Mouse (Mus musculus) adrenal gland, postnatal 10 days (tissue): ENCODE measurements around the gene Hist1h2ba. TPM values are rescaled to one million over a fixed set of nuclear protein-coding genes. Genes with fewer than 3 reads are reported as not detected.

Experiments
- DNase-seq: peaks from one replicate; pipeline ENCODE4 v3.0.0; 2021; ENCODE audit warnings: mixed read lengths
- microRNA-seq: library from miRNA; unstranded; fragments of <30 nt; microRNA quantifications from one replicate; pipeline ENCODE4 v1.2.0, GENCODE M21; 2021
- total RNA-seq, 2 experiments: library from RNA; stranded (reverse); gene quantifications; 2 replicates each; pipeline ENCODE4 v1.2.3; 2021

The Hist1h2ba gene
- total RNA-seq, 2 experiments from 2014 or later = not detected

DNA sequence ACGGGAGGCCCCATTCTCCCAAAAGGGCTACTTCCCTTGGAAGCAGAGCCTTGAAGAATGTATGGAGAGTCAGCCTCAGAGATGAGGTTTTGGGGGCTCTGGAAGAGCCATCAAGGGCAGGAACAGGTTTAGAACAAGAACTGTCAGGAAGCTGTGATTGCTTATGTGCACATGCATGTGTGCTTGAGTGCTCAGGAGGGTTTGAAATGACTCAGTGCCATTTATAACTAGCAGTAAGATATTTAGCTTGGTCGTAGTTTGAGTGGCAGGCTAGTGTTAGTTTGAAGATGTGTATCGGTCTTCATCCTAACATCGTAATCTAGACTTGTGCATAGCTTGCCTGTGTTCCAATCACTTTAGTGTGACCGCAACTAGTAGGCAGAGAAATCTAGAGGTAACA, 27.1 kb downstream of the Hist1h2ba start:
- no peak for DNase-seq

DNA sequence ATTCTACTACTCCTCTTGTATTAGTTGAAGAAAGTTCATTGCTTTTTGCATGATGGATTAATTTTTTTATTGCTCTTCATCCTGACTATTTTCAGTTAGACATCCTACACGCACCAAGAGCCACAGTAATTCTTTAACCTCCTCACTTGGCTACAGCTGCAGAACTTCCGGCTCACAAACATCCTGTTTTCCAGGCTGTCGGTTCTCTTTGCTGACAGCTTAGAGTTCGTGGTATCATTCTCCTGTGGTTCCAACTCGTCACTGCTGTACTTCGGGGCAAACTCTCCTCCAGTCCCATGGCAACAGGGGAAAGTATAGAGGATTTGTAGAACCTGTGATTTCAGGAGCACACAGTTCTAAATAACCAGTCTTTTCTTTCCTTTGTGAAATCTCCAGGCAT, 35.7 kb downstream of the Hist1h2ba start:
- no peak for DNase-seq

DNA sequence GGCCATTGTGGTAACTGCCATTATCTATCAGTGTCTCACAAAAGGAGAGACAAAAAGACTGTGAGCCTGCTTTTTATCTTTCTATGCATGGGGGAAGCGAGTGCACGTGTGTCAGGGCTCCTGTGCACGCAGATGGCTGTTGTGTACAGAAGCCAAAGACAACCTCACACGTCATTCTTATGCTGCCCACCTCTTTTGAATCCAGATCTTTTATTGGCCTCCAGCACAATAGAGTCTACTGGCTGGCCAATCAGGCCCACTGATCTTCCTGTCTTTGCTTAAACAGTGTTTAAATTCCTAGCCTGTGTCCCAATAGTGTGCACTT, 40.7 kb downstream of the Hist1h2ba start:
- no peak for DNase-seq

DNA sequence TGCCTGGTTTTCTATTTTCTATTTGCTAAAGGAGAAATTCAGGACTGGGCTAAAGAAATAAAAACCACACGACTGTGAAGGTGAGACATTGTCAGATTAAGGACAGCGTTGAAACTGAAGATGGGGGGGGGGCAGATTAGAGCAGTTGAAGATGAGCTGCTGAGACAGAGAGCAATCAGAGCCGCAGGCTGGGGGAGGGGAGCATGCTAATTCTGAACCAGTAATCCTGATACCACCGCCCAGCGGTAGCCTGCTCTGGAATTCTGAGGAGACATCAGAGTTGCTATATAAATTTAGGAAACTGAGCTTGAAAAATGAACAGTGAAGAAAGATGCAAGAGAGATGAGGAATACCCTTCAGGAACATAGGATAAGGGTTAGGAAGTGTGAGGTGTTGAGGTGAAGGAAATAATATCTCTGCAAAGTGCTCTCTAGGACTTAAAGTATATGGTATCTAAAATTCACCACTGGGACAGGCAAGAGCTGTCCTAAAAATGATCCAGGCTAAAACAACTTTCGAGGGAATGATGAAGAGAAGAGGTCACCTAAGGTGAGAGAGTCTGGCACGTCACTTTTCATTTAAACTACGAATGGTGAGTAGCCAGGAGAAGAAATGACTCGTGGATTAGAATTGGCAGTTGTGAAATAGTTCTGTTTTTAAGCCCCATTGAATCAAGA, 41.2 kb downstream of the Hist1h2ba start:
- no peak for DNase-seq

DNA sequence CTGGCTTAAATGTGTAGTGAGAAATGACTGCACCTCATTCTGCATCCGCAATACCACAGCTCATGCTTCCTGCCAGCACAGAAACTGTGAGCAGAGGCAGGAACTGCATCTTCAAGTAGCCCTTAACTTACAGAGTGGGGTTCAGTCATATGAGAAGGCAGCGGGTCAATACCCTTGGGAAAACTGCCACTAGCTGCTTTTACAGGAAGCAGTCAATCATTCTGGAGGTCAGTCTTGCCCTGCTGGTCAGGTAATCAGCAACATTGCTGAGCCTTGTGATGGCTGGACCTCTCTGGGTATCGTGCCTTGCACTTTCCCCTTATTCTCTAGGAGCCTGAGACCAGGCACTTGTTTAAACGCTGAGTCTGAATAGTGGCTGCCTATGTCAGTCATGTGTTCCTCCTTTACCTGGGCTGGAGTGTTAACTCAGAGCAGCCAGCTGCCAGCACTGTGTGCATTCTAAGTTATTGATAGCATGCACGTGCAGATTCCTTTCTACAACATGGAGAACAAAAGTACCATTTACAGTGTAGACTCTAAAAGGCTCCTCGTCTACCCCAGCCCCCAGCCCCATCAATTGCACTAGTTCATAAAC, 44.8 kb downstream of the Hist1h2ba start:
- DNase-seq = no peak

DNA sequence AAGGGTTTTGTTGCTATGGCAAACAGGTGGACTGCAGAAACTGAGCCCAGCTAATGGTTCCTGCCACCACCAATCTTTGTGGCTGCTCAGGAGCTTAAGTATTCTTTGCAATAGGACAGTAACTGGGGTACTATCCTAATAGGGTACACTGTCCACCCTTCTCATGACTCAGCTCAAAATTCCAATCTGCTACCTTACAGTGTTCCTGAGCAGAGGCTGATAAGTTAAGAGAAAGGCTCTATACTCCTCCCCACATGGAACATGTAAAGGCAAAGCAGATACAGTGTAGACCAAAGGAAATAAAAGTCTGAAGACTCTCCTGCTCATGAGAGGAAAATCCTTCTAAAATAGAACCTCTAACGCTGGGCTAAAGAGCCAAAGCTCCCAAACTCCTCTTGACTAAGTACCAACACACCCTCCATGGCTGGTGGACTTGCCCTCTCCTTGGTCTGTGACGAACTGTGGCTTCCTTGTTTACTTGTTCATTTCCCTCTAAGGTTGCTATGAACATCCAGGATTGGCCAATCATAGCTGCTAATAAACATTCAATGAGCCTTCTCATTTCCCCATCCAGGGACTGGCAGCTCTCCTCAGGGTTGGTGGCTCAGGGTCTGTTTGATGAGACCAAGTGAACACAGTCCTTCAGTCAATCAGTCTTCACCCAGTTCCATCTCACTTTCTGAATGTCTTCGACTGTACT, 46.8 kb downstream of the Hist1h2ba start:
- DNase-seq = no peak

DNA sequence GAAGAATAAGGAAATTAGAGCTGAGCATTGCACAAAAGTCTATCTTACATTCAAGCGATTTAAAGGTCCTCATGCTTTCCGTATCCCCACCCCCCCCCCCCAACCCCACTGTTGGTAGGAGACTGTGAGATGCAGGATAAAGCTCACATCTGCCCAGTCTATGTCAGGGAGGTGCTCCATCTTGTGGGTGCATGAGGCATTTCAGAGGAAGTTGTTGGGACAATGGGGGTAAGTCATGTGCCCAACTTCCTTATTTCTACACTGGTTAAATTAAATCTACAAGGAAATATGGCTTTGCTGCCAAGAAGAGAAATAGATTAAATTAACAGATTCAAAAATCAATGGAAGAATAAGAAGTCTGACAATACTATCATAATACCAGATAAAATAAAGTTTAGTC, 48.4 kb downstream of the Hist1h2ba start:
- DNase-seq = peak; percentile 29

Small RNAs within 50 kb of the gene (microRNA-seq; reads per million reads assigned to microRNA genes)
- not detected for gene Gm44344

Other genes starting within 250 kb of the Hist1h2ba start
- 10 to 100 TPM; 76.4 to 77.6 TPM for gene Hist1h2bc, start 250.0 kb downstream of the Hist1h2ba start, total RNA-seq
- gene Hist1h1t, start 238.3 kb downstream of the Hist1h2ba start, total RNA-seq = under 1 TPM; 0.69 to 0.88 TPM
- gene Hist1h4c, start 235.7 kb downstream of the Hist1h2ba start, total RNA-seq = 100 to 1,000 TPM; 175 to 199 TPM
- 10 to 100 TPM; 23.3 to 31.0 TPM for gene Hfe, start 223.3 kb downstream of the Hist1h2ba start, total RNA-seq
- 100 to 1,000 TPM; 366 to 432 TPM for gene Hist1h1c, start 195.3 kb downstream of the Hist1h2ba start, total RNA-seq
- 100 to 1,000 TPM; 127 to 144 TPM for gene Hist1h3c, start 188.6 kb downstream of the Hist1h2ba start, total RNA-seq
- gene Hist1h2bb, start 187.4 kb downstream of the Hist1h2ba start, total RNA-seq = 100 to 1,000 TPM; 173 to 206 TPM
- gene Hist1h2ab, start 183.0 kb downstream of the Hist1h2ba start, total RNA-seq = 100 to 1,000 TPM; 281 to 334 TPM
- gene Hist1h3b, start 181.9 kb downstream of the Hist1h2ba start, total RNA-seq = 100 to 1,000 TPM; 390 to 424 TPM
- gene Hist1h4b, start 177.1 kb downstream of the Hist1h2ba start, total RNA-seq = 100 to 1,000 TPM; 282 to 291 TPM
- gene Hist1h4a, start 172.9 kb downstream of the Hist1h2ba start, total RNA-seq = 100 to 1,000 TPM; 238 to 251 TPM
- 100 to 1,000 TPM; 258 to 301 TPM for gene Hist1h3a, start 171.8 kb downstream of the Hist1h2ba start, total RNA-seq
- 100 to 1,000 TPM; 231 to 274 TPM for gene Hist1h1a, start 170.5 kb downstream of the Hist1h2ba start, total RNA-seq
- not detected for gene Trim38, start 164.2 kb downstream of the Hist1h2ba start, total RNA-seq
- gene Slc17a2, start 127.2 kb downstream of the Hist1h2ba start, total RNA-seq = 10 to 100 TPM; 16.2 to 33.8 TPM
- 1 to 10 TPM; 3.5 to 5.0 TPM for gene Slc17a3, start 94.7 kb downstream of the Hist1h2ba start, total RNA-seq
- 1 to 10 TPM in 1 of 2 experiments, under 1 TPM in 1; 0.67 to 1.5 TPM for gene Slc17a1, start 66.4 kb downstream of the Hist1h2ba start, total RNA-seq
- 1 to 10 TPM; 3.3 to 5.6 TPM for gene Slc17a4, start 19.1 kb downstream of the Hist1h2ba start, total RNA-seq
- gene Hist1h2aa, start 306 bp upstream of the Hist1h2ba start, total RNA-seq = not detected
- gene Scgn, start 57.1 kb upstream of the Hist1h2ba start, total RNA-seq = 1 to 10 TPM; 1.2 to 3.2 TPM